Mouse (Mus musculus) testis, adult 2 months (tissue): Measurements from ENCODE around the gene 4933409G03Rik. TPM values are rescaled to one million over a fixed set of nuclear protein-coding genes. Genes with fewer than 3 reads are reported as not detected.
"Not testable (repeated sequence)": the region's sequence is repeated elsewhere in the genome, so short reads cannot be mapped to it uniquely, and the experiment has no call there.

Experiments
- H3K27ac ChIP-seq: fragments of 200-500 bp; 2 replicates; pipeline ENCODE4 v1.5.1; 2012; ENCODE audit warnings: low read depth, low read length; ENCODE audit not compliant: control insufficient read depth, insufficient read depth
- H3K27me3 ChIP-seq: fragments of 200-500 bp; 2 replicates; pipeline ENCODE4 v1.6.1; 2012; ENCODE audit warnings: mild to moderate bottlenecking, low read length, moderate library complexity; ENCODE audit not compliant: control insufficient read depth, insufficient read depth
- H3K36me3 ChIP-seq: fragments of 200-500 bp; 2 replicates; pipeline ENCODE4 v1.6.1; 2012; ENCODE audit warnings: mild to moderate bottlenecking, low read length; ENCODE audit not compliant: control insufficient read depth, insufficient read depth
- H3K4me1 ChIP-seq: fragments of 200-500 bp; 2 replicates; pipeline ENCODE4 v1.6.1; 2012; ENCODE audit warnings: low read length; ENCODE audit not compliant: control insufficient read depth, insufficient read depth
- H3K4me3 ChIP-seq: fragments of 200-500 bp; 2 replicates; pipeline ENCODE4 v1.5.1; 2012; ENCODE audit warnings: low read depth, mild to moderate bottlenecking, low read length, moderate library complexity, mixed read lengths; ENCODE audit not compliant: control insufficient read depth
- CTCF ChIP-seq: fragments of 200-500 bp; IDR thresholded peaks from 2 replicates; pipeline ENCODE4 v1.5.1; 2012; ENCODE audit warnings: low read depth, mild to moderate bottlenecking, inconsistent platforms, low read length, moderate library complexity; ENCODE audit not compliant: control insufficient read depth, insufficient read depth, insufficient replicate concordance
- POLR2A ChIP-seq: fragments of 200-500 bp; IDR thresholded peaks from 2 replicates; pipeline ENCODE4 v1.6.1; 2012; ENCODE audit warnings: low read depth, mild to moderate bottlenecking, inconsistent platforms, low read length, moderate library complexity; ENCODE audit not compliant: control insufficient read depth
- polyA plus RNA-seq: library from polyadenylated mRNA; depleted of rRNA; stranded (reverse); fragments of >200 nt; gene quantifications from 2 replicates; pipeline ENCODE4 v1.2.3, GENCODE M21; 2012; rRNA removed

Gene 4933409G03Rik
- 34.6 and 53.4 TPM in 2 replicates for polyA plus RNA-seq

DNA sequence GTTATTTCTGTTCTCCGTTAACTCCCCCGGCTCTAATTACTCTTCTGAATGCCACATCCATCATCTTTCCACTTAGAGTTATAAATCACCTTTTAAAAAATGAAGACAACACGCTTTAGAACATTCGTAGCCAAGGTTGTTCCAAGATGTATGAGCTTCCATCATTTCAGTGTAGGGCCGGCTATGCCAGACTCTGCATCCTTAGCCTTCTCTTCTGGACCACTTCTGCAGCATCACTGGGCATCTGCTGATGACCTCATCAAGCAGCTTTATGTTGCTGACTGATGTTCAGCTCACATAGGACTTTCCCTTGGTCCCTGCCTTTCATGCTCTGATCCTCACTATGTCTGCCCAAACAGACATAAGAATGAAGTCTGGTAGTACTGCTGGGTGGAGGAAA, at the start of gene 4933409G03Rik:
Gene 4933409G03Rik, plus strand, starts transcription at position 301 of the 400 bp plus-strand sequence.
- H3K27me3 ChIP-seq: no peaks in the 10 kb centered on the region
- peaks cover 2% of the 10 kb centered on the region; the same call in 1 of the 2 replicates for H3K36me3 ChIP-seq
- TF ChIP-seq CTCF (no peak), POLR2A (no peak)
- H3K4me1 ChIP-seq: no peaks in the 10 kb centered on the region
- H3K4me3 ChIP-seq: peak within 1 kb of the TSS; percentile 36
- 0 out of 2 replicates have a peak within 1 kb of the TSS, but pooled peaks have one; percentile 12 for H3K27ac ChIP-seq

- H3K4me3 ChIP-seq: no peak overlapping the region
- H3K27ac ChIP-seq: no peak overlapping the region
- no peak for TF ChIP-seq CTCF
- TF ChIP-seq POLR2A: no peak
- H3K36me3 ChIP-seq: no peaks in the 10 kb centered on the region
- H3K4me1 ChIP-seq: no peaks in the 10 kb centered on the region
- H3K27me3 ChIP-seq: no peaks in the 10 kb centered on the region
Observed at GRCm38 (mm10) chr2:68544190-68544589, 38.0 kb upstream of the 4933409G03Rik start.

GRCm38 (mm10) chr2:68560821-68561220, 21.4 kb upstream of the 4933409G03Rik start:
- no peak for TF ChIP-seq POLR2A
- no peak for TF ChIP-seq CTCF
- Histone ChIP-seq H3K27me3 (no peaks in the 10 kb centered on the region), H3K4me1 (no peaks in the 10 kb centered on the region), H3K4me3 (no peak overlapping the region), H3K27ac (no peak overlapping the region), H3K36me3 (no peaks in the 10 kb centered on the region)

DNA sequence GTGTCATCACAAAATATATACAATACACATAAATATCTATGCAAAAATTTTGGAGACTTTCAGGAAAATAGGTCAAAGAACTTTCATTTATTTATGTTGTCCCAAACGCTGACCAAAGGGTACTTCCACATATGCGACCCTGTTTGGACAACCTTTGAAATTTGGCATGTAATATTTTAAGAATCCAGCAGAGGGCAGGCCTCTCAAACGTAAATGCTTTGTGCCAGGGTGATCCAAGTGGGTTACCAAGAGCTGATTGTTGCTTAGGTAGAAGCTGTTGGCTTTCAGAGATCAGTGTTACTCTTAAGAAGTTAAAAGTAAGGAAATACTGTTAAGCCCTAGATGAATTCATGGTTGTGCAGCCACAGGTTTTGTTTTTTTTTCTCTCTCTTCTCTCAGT, 18.9 kb upstream of the 4933409G03Rik start:
- TF ChIP-seq POLR2A: no peak
- TF ChIP-seq CTCF: peak; percentile 7; the same call in 1 of the 2 replicates
- Histone ChIP-seq H3K4me3 (no peak overlapping the region), H3K27ac (no peak overlapping the region), H3K4me1 (no peaks in the 10 kb centered on the region), H3K27me3 (no peaks in the 10 kb centered on the region), H3K36me3 (no peaks in the 10 kb centered on the region)

- peaks cover 2% of the 10 kb centered on the region for H3K4me1 ChIP-seq
- peak overlapping the region; percentile 99 for H3K27ac ChIP-seq
- H3K27me3 ChIP-seq: no peaks in the 10 kb centered on the region
- peak; percentile 74; the same call in 1 of the 2 replicates for TF ChIP-seq POLR2A
- no peak for TF ChIP-seq CTCF
- peaks cover 5% of the 10 kb centered on the region for H3K36me3 ChIP-seq
- H3K4me3 ChIP-seq: peak overlapping the region; percentile 95
Observed at GRCm38 (mm10) chr2:68568361-68568760, 13.9 kb upstream of the 4933409G03Rik start.

- H3K27ac ChIP-seq: no peak overlapping the region
- H3K36me3 ChIP-seq: peaks cover 5% of the 10 kb centered on the region
- peaks cover 2% of the 10 kb centered on the region for H3K4me1 ChIP-seq
- H3K27me3 ChIP-seq: no peaks in the 10 kb centered on the region
- TF ChIP-seq CTCF: peak; percentile 37; the same call in 1 of the 2 replicates
- TF ChIP-seq POLR2A: no peak
- H3K4me3 ChIP-seq: no peak overlapping the region
Observed at GRCm38 (mm10) chr2:68572340-68572739, 9.9 kb upstream of the 4933409G03Rik start.

DNA sequence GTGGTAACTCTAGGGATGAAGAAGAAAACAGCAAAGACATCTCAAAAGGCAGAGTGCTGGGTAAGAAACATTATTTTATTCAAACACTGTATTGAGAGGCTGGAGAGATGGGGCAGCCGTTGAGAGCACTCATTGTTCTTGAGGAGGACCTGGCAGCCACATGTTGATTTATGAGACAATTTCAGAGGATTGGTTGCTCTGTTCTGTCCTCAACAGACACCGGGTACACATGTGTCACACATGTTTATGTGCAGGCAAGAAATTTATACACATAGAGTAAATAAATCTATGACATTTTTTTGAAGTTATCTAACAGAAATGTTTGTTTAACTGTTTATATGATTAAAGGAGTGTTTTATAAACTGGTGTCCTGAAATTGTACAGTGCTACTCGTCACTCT, 10.6 kb downstream of the 4933409G03Rik start:
- TF ChIP-seq POLR2A: no peak
- no peak for TF ChIP-seq CTCF
- no peak overlapping the region for H3K27ac ChIP-seq
- no peaks in the 10 kb centered on the region for H3K27me3 ChIP-seq
- H3K4me3 ChIP-seq: no peak overlapping the region
- no peaks in the 10 kb centered on the region for H3K4me1 ChIP-seq
- no peaks in the 10 kb centered on the region for H3K36me3 ChIP-seq

GRCm38 (mm10) chr2:68656186-68656585, 74.0 kb downstream of the 4933409G03Rik start, which contains the start of gene 4932414N04Rik:
TSS of gene 4932414N04Rik (plus strand) at chr2:68656486.
- not testable (repeated sequence) for H3K27ac ChIP-seq, H3K36me3 ChIP-seq, H3K27me3 ChIP-seq, H3K4me1 ChIP-seq
- H3K4me3 ChIP-seq: peak within 1 kb of the TSS; percentile 79

Other genes with a start within 250 kb of the 4933409G03Rik start
- 118 and 142 TPM in 2 replicates for gene Stk39, start 110.1 kb upstream of the 4933409G03Rik start, polyA plus RNA-seq
- 25.1 and 25.2 TPM in 2 replicates for gene 4932414N04Rik, start 74.1 kb downstream of the 4933409G03Rik start, polyA plus RNA-seq